Mouse (Mus musculus) CD4-positive naive resting alpha-beta T cell, adult 76 days (primary cell): ENCODE measurements around the gene Med17. TPM values are rescaled to one million over a fixed set of nuclear protein-coding genes. Genes with fewer than 3 reads are reported as not detected.

ENCODE experiments used
- total RNA-seq: library from RNA; stranded (reverse); gene quantifications from one replicate; pipeline ENCODE4 v1.2.4, GENCODE M21; 2023

The Med17 gene
- total RNA-seq, result 53.5 TPM

DNA sequence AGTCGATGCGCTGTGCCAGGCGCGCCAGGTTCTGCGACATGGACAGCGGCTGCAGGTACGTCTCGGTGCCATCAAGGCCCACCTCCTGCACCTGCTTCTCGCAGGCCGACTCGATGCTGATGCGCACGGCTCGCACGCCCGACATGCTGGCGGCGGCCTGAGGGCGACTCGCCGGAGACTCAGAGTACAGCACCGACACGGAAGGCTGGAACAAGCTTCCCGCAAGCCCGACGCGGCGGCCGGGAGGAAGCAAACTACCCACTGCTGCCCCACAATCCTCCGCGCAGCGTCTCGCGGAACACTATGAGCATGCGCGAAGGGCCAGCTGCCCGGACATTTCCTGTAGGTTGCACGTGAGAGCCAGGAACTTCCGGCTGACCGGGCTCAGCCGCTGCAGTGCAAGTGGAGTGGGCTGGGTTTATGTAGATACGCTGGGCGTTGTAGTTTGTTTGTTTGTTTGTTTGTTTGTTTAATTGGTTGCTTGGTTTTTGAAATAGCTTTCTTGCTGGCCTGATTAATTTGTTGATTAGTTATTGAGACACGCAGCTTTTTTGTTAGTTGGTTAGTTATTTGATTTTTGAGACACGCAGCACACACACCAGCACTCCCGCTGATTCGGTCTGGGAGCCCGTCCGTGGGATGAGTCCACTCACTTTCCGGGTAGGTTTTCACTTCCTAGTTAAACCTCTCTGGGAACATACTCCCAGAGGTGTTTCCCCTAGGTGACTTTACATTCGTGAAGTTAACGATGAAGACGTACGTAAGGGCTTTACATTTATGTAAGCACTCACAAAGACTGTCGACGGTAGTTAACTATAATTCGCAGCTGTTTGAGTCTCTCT lies at the start of gene Med17:
TSS of gene Med17 (minus strand) at position 283 of the 842 bp plus-strand sequence.

GRCm38 (mm10) chr9:15306398-15307119 lies 26.8 kb upstream of the Med17 start, which contains the start of gene 4931406C07Rik:
TSS of gene 4931406C07Rik (minus strand) at chr9:15306448.

GRCm38 (mm10) chr9:15305503-15306397 lies 26.0 kb upstream of the Med17 start, which contains the start of gene Taf1d:
TSS of gene Taf1d (plus strand) at chr9:15306214.

GRCm38 (mm10) chr9:15239042-15239925 lies 40.4 kb downstream of the Med17 start, which contains the start of gene Vstm5:
TSS of gene Vstm5 (plus strand) at chr9:15239045.

Other genes starting within 250 kb of the Med17 start
- 60.0 TPM for gene Panx1, start 234.5 kb downstream of the Med17 start, total RNA-seq
- gene Hephl1, start 167.8 kb downstream of the Med17 start, total RNA-seq, result not detected
- not detected for gene Vstm5, start 40.9 kb downstream of the Med17 start, total RNA-seq
- 295 TPM for gene Taf1d, start 26.3 kb upstream of the Med17 start, total RNA-seq
- 3.6 TPM for gene 4931406C07Rik, start 26.5 kb upstream of the Med17 start, total RNA-seq
- gene Cep295, start 77.9 kb upstream of the Med17 start, total RNA-seq, result 42.3 TPM
- 15.7 TPM for gene Smco4, start 213.5 kb upstream of the Med17 start, total RNA-seq